Mouse (Mus musculus): ENCODE results near the gene Nav2.

GRCm38 (mm10) chr7:49298431-49298839 lies 389.9 kb downstream of the Nav2 start:
- no peak for TF ChIP-seq POLR2A (IDR thresholded peaks at IDR 0.05; ENCODE audit: borderline replicate concordance, insufficient read depth, low read length)
- TF ChIP-seq CTCF (IDR thresholded peaks at IDR 0.05; ENCODE audit: borderline replicate concordance, insufficient read depth, low read depth, low read length) = no peak

All from cerebellum, adult 2 months (tissue).